Mouse (Mus musculus) adrenal gland, adult 8-10 months (tissue): ENCODE measurements at regions not wholly inside any gene's neighbourhood (a gene's known extent, or its start where the extent isn't known, plus 50 kb on each side); places are given as distances from the start of the nearest gene placed in this dataset.

Experiments used
- DNase-seq: peaks from one replicate; pipeline ENCODE4 v3.0.0; 2022

- no peak for DNase-seq
These were observed 67.7 kb upstream of the Kcnma1 start for GRCm38 (mm10) chr14:24081911-24082558.

GRCm38 (mm10) chr14:24068693-24069092 lies 54.4 kb upstream of the Kcnma1 start:
- no peak for DNase-seq

GRCm38 (mm10) chr14:24067657-24068056 lies 53.4 kb upstream of the Kcnma1 start:
- peak; percentile 55 for DNase-seq

- no peak for DNase-seq
These were observed 51.0 kb upstream of the Kcnma1 start for GRCm38 (mm10) chr14:24065231-24065767.
